Mouse (Mus musculus): ENCODE measurements at regions not wholly inside any gene's neighbourhood (a gene's known extent, or its start where the extent isn't known, plus 50 kb on each side); places are given as distances from the start of the nearest gene placed in this dataset.

- ATAC-seq (ENCODE audit: insufficient number of reproducible peaks, insufficient read depth, low FRiP score, low read depth), result no peak
- 50% methylated on average over 7 of the region's 7 CpGs for WGBS
- no peak overlapping the region for H3K27ac ChIP-seq (ENCODE audit: low read length)
- no peaks in the 10 kb centered on the region for H3K9me3 ChIP-seq (ENCODE audit: control insufficient read depth, low read depth, low read length)
- H3K9ac ChIP-seq (replicated peaks; ENCODE audit: low read depth, low read length), result no peak overlapping the region
- H3K4me1 ChIP-seq (ENCODE audit: control insufficient read depth, insufficient read depth, low read length), result peaks cover 21% of the 10 kb centered on the region
- no peak overlapping the region for H3K4me2 ChIP-seq (replicated peaks; ENCODE audit: low read depth, low read length)
- H3K27me3 ChIP-seq (ENCODE audit: control insufficient read depth, insufficient read depth, low read length), result no peaks in the 10 kb centered on the region
- H3K36me3 ChIP-seq (ENCODE audit: control insufficient read depth, insufficient read depth, low read length), result no peaks in the 10 kb centered on the region
- H3K4me3 ChIP-seq (ENCODE audit: low read depth, low read length), result no peak overlapping the region
These were observed 161.2 kb upstream of the Spdye4c start for GRCm38 (mm10) chr2:128429786-128430185.

- no peaks in the 10 kb centered on the region for H3K9me3 ChIP-seq (ENCODE audit: control insufficient read depth, low read depth, low read length)
- H3K27me3 ChIP-seq (ENCODE audit: control insufficient read depth, insufficient read depth, low read length), result no peaks in the 10 kb centered on the region
- H3K27ac ChIP-seq (ENCODE audit: low read length), result no peak overlapping the region
- no peak overlapping the region for H3K4me3 ChIP-seq (ENCODE audit: low read depth, low read length)
- no peak overlapping the region for H3K4me2 ChIP-seq (replicated peaks; ENCODE audit: low read depth, low read length)
- 74% methylated on average over 9 of the region's 9 CpGs for WGBS
- no peaks in the 10 kb centered on the region for H3K36me3 ChIP-seq (ENCODE audit: control insufficient read depth, insufficient read depth, low read length)
- no peak overlapping the region for H3K9ac ChIP-seq (replicated peaks; ENCODE audit: low read depth, low read length)
- ATAC-seq (ENCODE audit: insufficient number of reproducible peaks, insufficient read depth, low FRiP score, low read depth), result no peak
- peaks cover 21% of the 10 kb centered on the region for H3K4me1 ChIP-seq (ENCODE audit: control insufficient read depth, insufficient read depth, low read length)
These were observed 160.2 kb upstream of the Spdye4c start for GRCm38 (mm10) chr2:128430776-128431291.

GRCm38 (mm10) chr2:128431751-128432150, 159.3 kb upstream of the Spdye4c start:
- Histone ChIP-seq H3K9me3 (ENCODE audit: control insufficient read depth, low read depth, low read length) (no peaks in the 10 kb centered on the region), H3K4me1 (ENCODE audit: control insufficient read depth, insufficient read depth, low read length) (peaks cover 21% of the 10 kb centered on the region), H3K4me2 (replicated peaks; ENCODE audit: low read depth, low read length) (no peak overlapping the region), H3K4me3 (ENCODE audit: low read depth, low read length) (no peak overlapping the region), H3K27ac (ENCODE audit: low read length) (no peak overlapping the region), H3K27me3 (ENCODE audit: control insufficient read depth, insufficient read depth, low read length) (no peaks in the 10 kb centered on the region), H3K9ac (replicated peaks; ENCODE audit: low read depth, low read length) (no peak overlapping the region), H3K36me3 (ENCODE audit: control insufficient read depth, insufficient read depth, low read length) (no peaks in the 10 kb centered on the region)
- no peak for ATAC-seq (ENCODE audit: insufficient number of reproducible peaks, insufficient read depth, low FRiP score, low read depth)
- 86% methylated on average over 4 of the region's 4 CpGs for WGBS

- H3K9ac ChIP-seq (replicated peaks; ENCODE audit: low read depth, low read length), result no peak overlapping the region
- H3K27me3 ChIP-seq (ENCODE audit: control insufficient read depth, insufficient read depth, low read length), result no peaks in the 10 kb centered on the region
- WGBS, result 85% methylated on average over 3 of the region's 3 CpGs
- no peak for ATAC-seq (ENCODE audit: insufficient number of reproducible peaks, insufficient read depth, low FRiP score, low read depth)
- H3K36me3 ChIP-seq (ENCODE audit: control insufficient read depth, insufficient read depth, low read length), result no peaks in the 10 kb centered on the region
- H3K9me3 ChIP-seq (ENCODE audit: control insufficient read depth, low read depth, low read length), result no peaks in the 10 kb centered on the region
- no peak overlapping the region for H3K4me3 ChIP-seq (ENCODE audit: low read depth, low read length)
- peaks cover 20% of the 10 kb centered on the region for H3K4me1 ChIP-seq (ENCODE audit: control insufficient read depth, insufficient read depth, low read length)
- H3K27ac ChIP-seq (ENCODE audit: low read length), result no peak overlapping the region
- no peak overlapping the region for H3K4me2 ChIP-seq (replicated peaks; ENCODE audit: low read depth, low read length)
These were observed 158.3 kb upstream of the Spdye4c start for GRCm38 (mm10) chr2:128432741-128433140.

- Histone ChIP-seq H3K36me3 (ENCODE audit: control insufficient read depth, insufficient read depth, low read length) (no peaks in the 10 kb centered on the region), H3K27me3 (ENCODE audit: control insufficient read depth, insufficient read depth, low read length) (no peaks in the 10 kb centered on the region), H3K27ac (ENCODE audit: low read length) (no peak overlapping the region), H3K4me2 (replicated peaks; ENCODE audit: low read depth, low read length) (no peak overlapping the region), H3K4me1 (ENCODE audit: control insufficient read depth, insufficient read depth, low read length) (peaks cover 23% of the 10 kb centered on the region), H3K9ac (replicated peaks; ENCODE audit: low read depth, low read length) (no peak overlapping the region), H3K9me3 (ENCODE audit: control insufficient read depth, low read depth, low read length) (no peaks in the 10 kb centered on the region), H3K4me3 (ENCODE audit: low read depth, low read length) (no peak overlapping the region)
- 70% methylated on average over 9 of the region's 9 CpGs for WGBS
- ATAC-seq (ENCODE audit: insufficient number of reproducible peaks, insufficient read depth, low FRiP score, low read depth), result no peak
These were observed 157.4 kb upstream of the Spdye4c start for GRCm38 (mm10) chr2:128433553-128434081.

- no peaks in the 10 kb centered on the region for H3K36me3 ChIP-seq (ENCODE audit: control insufficient read depth, insufficient read depth, low read length)
- H3K4me3 ChIP-seq (ENCODE audit: low read depth, low read length), result no peak overlapping the region
These were observed 156.6 kb upstream of the Spdye4c start for GRCm38 (mm10) chr2:128434200-128434977.

GRCm38 (mm10) chr2:128436378-128436777, 154.6 kb upstream of the Spdye4c start:
- Histone ChIP-seq H3K27ac (ENCODE audit: low read length) (no peak overlapping the region), H3K4me1 (ENCODE audit: control insufficient read depth, insufficient read depth, low read length) (0 out of 2 replicates have a peak, but pooled peaks cover 8% of the 10 kb centered on the region), H3K36me3 (ENCODE audit: control insufficient read depth, insufficient read depth, low read length) (no peaks in the 10 kb centered on the region), H3K9ac (replicated peaks; ENCODE audit: low read depth, low read length) (no peak overlapping the region), H3K9me3 (ENCODE audit: control insufficient read depth, low read depth, low read length) (no peaks in the 10 kb centered on the region), H3K4me3 (ENCODE audit: low read depth, low read length) (no peak overlapping the region), H3K4me2 (replicated peaks; ENCODE audit: low read depth, low read length) (no peak overlapping the region), H3K27me3 (ENCODE audit: control insufficient read depth, insufficient read depth, low read length) (no peaks in the 10 kb centered on the region)
- ATAC-seq (ENCODE audit: insufficient number of reproducible peaks, insufficient read depth, low FRiP score, low read depth), result no peak
- WGBS, result 98% methylated on average over 3 of the region's 3 CpGs

More at GRCm38 (mm10) chr2:128434200-128434977, 156.6 kb upstream of the Spdye4c start:
- no peak overlapping the region for H3K27ac ChIP-seq (ENCODE audit: low read length)
- H3K27me3 ChIP-seq (ENCODE audit: control insufficient read depth, insufficient read depth, low read length), result no peaks in the 10 kb centered on the region
- H3K4me1 ChIP-seq (ENCODE audit: control insufficient read depth, insufficient read depth, low read length), result peaks cover 15% of the 10 kb centered on the region
- no peak overlapping the region for H3K4me2 ChIP-seq (replicated peaks; ENCODE audit: low read depth, low read length)
- H3K9me3 ChIP-seq (ENCODE audit: control insufficient read depth, low read depth, low read length), result no peaks in the 10 kb centered on the region
- ATAC-seq (ENCODE audit: insufficient number of reproducible peaks, insufficient read depth, low FRiP score, low read depth), result no peak
- WGBS, result 49% methylated on average over 11 of the region's 11 CpGs
- H3K9ac ChIP-seq (replicated peaks; ENCODE audit: low read depth, low read length), result no peak overlapping the region

- Histone ChIP-seq H3K27ac (ENCODE audit: low read length) (no peak overlapping the region), H3K4me1 (ENCODE audit: control insufficient read depth, insufficient read depth, low read length) (0 out of 2 replicates have a peak, but pooled peaks cover 8% of the 10 kb centered on the region), H3K9ac (replicated peaks; ENCODE audit: low read depth, low read length) (no peak overlapping the region), H3K4me3 (ENCODE audit: low read depth, low read length) (no peak overlapping the region), H3K4me2 (replicated peaks; ENCODE audit: low read depth, low read length) (no peak overlapping the region), H3K27me3 (ENCODE audit: control insufficient read depth, insufficient read depth, low read length) (no peaks in the 10 kb centered on the region), H3K36me3 (ENCODE audit: control insufficient read depth, insufficient read depth, low read length) (no peaks in the 10 kb centered on the region), H3K9me3 (ENCODE audit: control insufficient read depth, low read depth, low read length) (no peaks in the 10 kb centered on the region)
- no peak for ATAC-seq (ENCODE audit: insufficient number of reproducible peaks, insufficient read depth, low FRiP score, low read depth)
- WGBS, result 38% methylated on average over 7 of the region's 7 CpGs
These were observed 153.3 kb upstream of the Spdye4c start for GRCm38 (mm10) chr2:128437698-128438097.

Measured in stomach, embryonic 14.5 days (tissue).